Mouse (Mus musculus) megakaryocyte, embryonic 14.5 days (primary cell): Measurements from ENCODE around the gene Taar7f.

ENCODE experiments used
- FLI1 ChIP-seq: IDR thresholded peaks from 2 replicates; pipeline ENCODE4 v1.6.1; 2012; ENCODE audit warnings: low read length, inconsistent platforms, mixed read lengths
- GATA1 ChIP-seq: IDR thresholded peaks from 3 replicates; pipeline ENCODE4 v1.6.1; 2012; ENCODE audit warnings: mixed read lengths, low read length, inconsistent platforms, borderline replicate concordance

- no peak for TF ChIP-seq FLI1
- no peak for TF ChIP-seq GATA1
Measured at GRCm38 (mm10) chr10:24026922-24027321, 22.4 kb upstream of the Taar7f start, which contains the start of gene Taar7d.
